Mouse (Mus musculus) heart, embryonic 10.5 days (tissue): ENCODE results near the gene Acot5. TPM values are rescaled to one million over a fixed set of nuclear protein-coding genes. Genes with fewer than 3 reads are reported as not detected.
"Not testable (repeated sequence)": the region's sequence is repeated elsewhere in the genome, so short reads cannot be mapped to it uniquely, and the experiment has no call there.

Source experiments
- DNase-seq: peaks from one replicate; pipeline ENCODE4 v3.0.0-alpha.2; 2017; ENCODE audit warnings: low spot score
- H3K27ac ChIP-seq: fragments of 300-500 bp; sonication (generic); 2 replicates; pipeline ENCODE4 v1.5.1; 2016; ENCODE audit warnings: mild to moderate bottlenecking
- H3K27me3 ChIP-seq: fragments of 300-500 bp; sonication (generic); 2 replicates; pipeline ENCODE4 v1.6.1; 2016; ENCODE audit warnings: mild to moderate bottlenecking; ENCODE audit not compliant: poor library complexity, insufficient read depth, severe bottlenecking
- H3K36me3 ChIP-seq: fragments of 300-500 bp; sonication (generic); 2 replicates; pipeline ENCODE4 v1.6.1; 2016; ENCODE audit warnings: mild to moderate bottlenecking, moderate library complexity
- H3K4me1 ChIP-seq: fragments of 300-500 bp; sonication (generic); 2 replicates; pipeline ENCODE4 v1.6.1; 2016; ENCODE audit warnings: mild to moderate bottlenecking
- H3K4me3 ChIP-seq: fragments of 300-500 bp; sonication (generic); 2 replicates; pipeline ENCODE4 v1.5.1; 2016; ENCODE audit warnings: mild to moderate bottlenecking, moderate library complexity
- H3K9me3 ChIP-seq: fragments of 300-500 bp; sonication (generic); 2 replicates; pipeline ENCODE4 v1.6.1; 2016; ENCODE audit warnings: mild to moderate bottlenecking, moderate library complexity
- WGBS: fragments of 180-500 bp; shearing (Covaris S2); methylation state at CpG from one replicate; pipeline ENCODE4 v1.1.7; 2016; 5-methylcytosine and 5-hydroxymethylcytosine counted together
- polyA plus RNA-seq: library from polyadenylated mRNA; unstranded; fragments of >200 nt; fragmentation: Nextera tagmentation; extraction: Ambion mirVana; gene quantifications from 2 replicates; pipeline ENCODE4 v1.2.1, GENCODE M21; 2016

The Acot5 gene
- 0.11 TPM in 1 of 2 replicates, not detected in the other for polyA plus RNA-seq

DNA sequence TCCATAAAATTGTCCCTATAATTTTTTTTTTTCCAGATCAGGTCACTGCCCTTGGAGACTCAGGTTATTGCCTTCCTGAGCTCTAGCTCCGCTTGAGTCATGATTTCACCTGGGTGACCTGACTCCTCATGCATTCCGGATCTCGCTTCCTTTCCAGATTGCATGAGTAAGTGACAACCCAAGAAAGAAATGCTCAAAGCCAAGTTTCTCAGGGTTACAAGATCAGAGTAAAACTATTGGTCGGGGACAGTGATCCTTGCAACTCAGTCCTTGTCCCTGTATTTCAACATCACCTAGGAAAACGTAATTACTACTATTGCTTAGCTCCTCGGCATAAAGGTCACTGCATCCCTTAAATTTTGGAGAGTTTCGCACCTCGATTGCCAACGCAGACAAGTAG is at the start of gene Acot5:
Acot5 (plus strand) TSS at position 340 of the 400 bp plus-strand sequence.
- no peak for DNase-seq

DNA sequence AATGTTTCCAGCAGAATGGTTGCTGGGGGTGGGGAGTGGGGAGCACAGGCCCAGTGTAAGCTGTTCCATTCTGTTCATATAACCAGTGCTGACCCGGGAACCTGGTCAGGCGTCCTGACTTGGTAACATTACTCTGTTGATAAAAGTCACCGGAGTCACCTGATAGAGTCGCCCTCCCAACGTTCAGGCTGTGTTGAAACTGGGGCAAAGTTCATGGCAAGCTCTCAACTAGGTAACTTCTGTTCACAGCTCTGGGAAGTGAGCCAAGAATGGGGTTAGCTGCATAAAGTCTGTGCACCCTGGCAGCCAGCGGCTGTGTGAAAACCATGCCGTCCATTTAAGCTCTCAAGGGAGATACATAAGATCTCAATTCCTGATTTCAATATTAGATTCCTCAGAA is 48.6 kb upstream of the Acot5 start:
- not testable (repeated sequence) for H3K27ac ChIP-seq, DNase-seq, H3K27me3 ChIP-seq, H3K4me1 ChIP-seq, H3K9me3 ChIP-seq, H3K4me3 ChIP-seq, H3K36me3 ChIP-seq
- 48% methylated on average over 7 of the region's 7 CpGs for WGBS

More for the DNA sequence above, at the start of gene Acot5:
- Histone ChIP-seq H3K36me3 (no peaks in the 10 kb centered on the region), H3K4me1 (0 out of 2 replicates have a peak, but pooled peaks cover 3% of the 10 kb centered on the region), H3K9me3 (no peaks in the 10 kb centered on the region), H3K27ac (no peak within 1 kb of the TSS), H3K27me3 (peaks cover 59% of the 10 kb centered on the region), H3K4me3 (peak within 1 kb of the TSS; percentile 56)
- 45% methylated on average over 9 of the region's 9 CpGs for WGBS

DNA sequence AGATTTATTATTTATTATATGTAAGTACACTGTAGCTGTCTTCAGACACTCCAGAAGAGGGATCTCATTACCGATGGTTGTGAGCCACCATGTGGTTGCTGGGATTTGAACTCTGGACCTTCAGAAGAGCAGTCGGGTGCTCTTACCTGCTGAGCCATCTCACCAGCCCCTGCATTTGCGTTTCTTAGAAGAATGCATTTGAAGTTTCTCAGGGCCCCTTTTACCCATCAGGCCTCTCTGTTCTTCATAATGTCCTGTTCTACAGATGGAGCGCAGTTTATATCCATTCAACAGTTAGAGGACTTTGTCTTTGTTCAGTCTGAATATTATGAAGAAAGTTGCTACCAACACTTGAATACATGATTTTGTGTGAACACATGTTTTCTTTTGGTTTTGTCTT is 46.9 kb upstream of the Acot5 start:
- H3K27me3 ChIP-seq, H3K4me3 ChIP-seq, H3K27ac ChIP-seq, H3K9me3 ChIP-seq, H3K4me1 ChIP-seq, DNase-seq, H3K36me3 ChIP-seq: not testable (repeated sequence)
- 90% methylated on average over 4 of the region's 4 CpGs for WGBS

DNA sequence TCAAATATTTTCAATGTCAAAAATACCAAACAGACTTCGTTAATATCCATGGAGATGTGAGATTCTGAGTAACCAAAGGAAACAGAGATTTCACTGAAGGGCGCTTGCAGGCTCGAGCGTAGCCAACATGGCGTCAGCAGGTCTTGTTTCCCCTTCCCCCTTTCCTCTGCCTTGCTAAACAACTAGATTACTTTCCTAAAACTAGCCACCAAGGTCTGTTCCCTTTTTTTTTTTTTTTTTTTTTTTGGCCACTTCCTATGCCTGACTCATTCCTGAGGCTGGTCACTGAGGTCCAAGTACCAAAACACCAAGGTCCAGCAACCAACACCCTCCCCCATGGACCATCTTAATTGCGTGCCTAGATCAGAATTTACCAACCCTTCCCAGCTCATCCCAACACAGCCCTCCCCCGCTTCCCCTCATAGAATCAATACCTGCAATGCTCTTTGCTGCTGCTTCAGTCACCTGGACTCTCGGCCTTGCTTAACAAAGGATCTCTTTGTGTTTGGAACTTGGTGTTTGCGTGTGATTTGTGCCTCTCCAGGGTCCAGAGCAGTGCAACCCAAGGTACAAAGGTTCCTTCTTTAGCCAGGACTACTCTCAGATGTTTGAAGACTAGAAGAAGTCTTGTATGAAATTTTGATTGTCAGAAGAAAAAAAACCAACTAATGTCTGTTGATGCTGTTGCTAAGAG is 45.9 kb upstream of the Acot5 start:
- DNase-seq = no peak

DNA sequence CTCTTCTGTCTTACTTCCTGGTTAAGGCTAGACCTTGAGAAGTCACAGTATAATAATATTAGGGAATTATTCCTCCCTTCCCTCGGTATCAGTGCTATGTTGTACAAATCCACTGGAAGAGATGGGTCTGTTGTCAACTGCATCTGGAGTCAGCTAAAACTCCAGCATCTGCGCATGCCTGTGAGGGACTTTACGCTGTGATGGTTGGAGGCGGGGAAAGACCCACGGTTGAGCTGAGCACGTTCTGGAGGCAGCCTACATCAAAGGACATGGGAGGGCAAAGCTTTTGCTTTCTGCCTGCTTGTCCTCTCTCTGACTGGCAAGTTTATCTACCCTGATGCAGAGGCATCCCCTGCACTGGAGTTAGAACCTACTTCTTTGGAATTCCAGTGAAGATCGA is 43.2 kb upstream of the Acot5 start:
- Histone ChIP-seq H3K9me3 (no peaks in the 10 kb centered on the region), H3K36me3 (no peaks in the 10 kb centered on the region), H3K4me3 (no peak overlapping the region), H3K27me3 (no peaks in the 10 kb centered on the region), H3K27ac (no peak overlapping the region), H3K4me1 (no peaks in the 10 kb centered on the region)
- 81% methylated on average over 7 of the region's 7 CpGs for WGBS
- no peak for DNase-seq

More for the DNA sequence above, 45.9 kb upstream of the Acot5 start:
- H3K27ac ChIP-seq = no peak overlapping the region
- no peaks in the 10 kb centered on the region for H3K36me3 ChIP-seq
- no peak overlapping the region for H3K4me3 ChIP-seq
- no peaks in the 10 kb centered on the region for H3K4me1 ChIP-seq
- no peaks in the 10 kb centered on the region for H3K9me3 ChIP-seq
- WGBS = 82% methylated on average over 9 of the region's 9 CpGs
- H3K27me3 ChIP-seq = no peaks in the 10 kb centered on the region

DNA sequence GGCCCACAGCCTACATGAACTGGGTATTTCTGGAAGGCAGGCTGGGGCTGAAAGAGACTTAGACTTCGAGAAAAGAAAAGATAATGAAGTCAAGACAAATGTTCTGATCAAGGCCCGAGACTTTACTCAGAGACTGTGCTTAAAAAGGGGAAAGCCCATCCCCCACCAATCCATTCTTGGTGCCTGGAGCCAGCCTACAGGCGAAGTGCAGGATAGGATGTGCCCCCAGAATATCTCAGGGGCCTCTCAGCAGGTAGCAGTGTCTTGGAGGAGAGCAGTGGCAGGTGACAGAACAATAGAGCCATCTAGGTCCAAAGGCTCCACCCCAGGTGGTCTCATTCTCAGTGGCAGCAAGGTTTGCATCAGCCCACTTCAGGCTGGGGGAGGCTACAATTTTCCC is 40.8 kb upstream of the Acot5 start:
- H3K27me3 ChIP-seq, H3K36me3 ChIP-seq, DNase-seq, H3K9me3 ChIP-seq, H3K4me1 ChIP-seq, H3K27ac ChIP-seq, H3K4me3 ChIP-seq: not testable (repeated sequence)
- WGBS = 61% methylated on average over 3 of the region's 3 CpGs

DNA sequence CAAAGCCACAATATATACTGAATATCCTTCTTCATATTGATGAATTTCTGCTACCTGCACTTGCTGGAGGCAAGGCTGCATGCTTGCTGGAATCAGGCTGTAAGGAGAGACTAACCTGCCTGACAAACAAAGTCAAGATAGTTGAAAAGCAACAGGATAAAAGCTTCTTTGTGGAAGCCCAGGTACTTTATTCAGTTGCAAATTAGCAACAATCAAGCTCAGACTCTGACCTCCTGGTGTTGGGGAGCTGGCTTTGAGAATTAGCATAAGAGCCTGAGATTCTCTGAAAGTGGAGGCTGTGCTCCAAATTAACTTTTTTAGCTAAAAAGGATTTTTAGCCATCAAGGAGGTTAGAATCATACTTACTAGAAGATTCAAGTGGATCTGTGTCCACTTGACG is 40.1 kb upstream of the Acot5 start:
- DNase-seq, H3K4me1 ChIP-seq, H3K36me3 ChIP-seq, H3K27ac ChIP-seq, H3K9me3 ChIP-seq, H3K27me3 ChIP-seq, H3K4me3 ChIP-seq: not testable (repeated sequence)
- WGBS = 86% methylated on average over 1 of the region's 1 CpGs

DNA sequence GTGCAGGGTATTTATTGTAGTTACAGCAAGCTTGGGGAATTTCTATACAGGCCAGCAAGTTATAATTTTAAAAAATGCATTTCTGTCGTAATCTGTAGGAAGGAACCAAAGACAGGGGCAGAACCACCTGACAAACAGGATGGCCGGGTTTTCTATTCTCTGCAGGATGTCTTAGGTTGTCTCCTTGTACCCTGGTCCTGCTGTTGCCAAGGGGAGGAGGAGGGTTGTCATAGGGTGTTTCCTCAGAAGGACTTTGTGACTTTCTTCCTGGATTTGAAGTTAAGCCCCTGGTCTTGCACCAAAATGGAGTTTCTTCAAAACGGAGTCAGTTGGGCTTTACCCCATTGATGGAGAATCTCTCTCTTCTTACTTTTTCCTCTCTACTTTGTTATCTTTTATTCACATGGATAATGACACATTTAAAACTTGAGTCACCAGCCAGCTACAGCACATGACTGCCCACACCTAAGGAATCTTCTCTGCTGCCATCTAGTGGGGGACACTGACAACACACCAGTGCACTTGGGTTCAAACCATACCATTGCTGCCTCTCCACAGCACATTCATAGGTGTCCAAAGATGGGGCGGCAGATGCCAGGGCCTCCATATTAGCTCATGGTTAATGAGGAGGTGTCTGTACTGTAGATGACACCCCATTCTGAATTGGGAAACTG is 38.3 kb upstream of the Acot5 start:
- DNase-seq = peak; percentile 76
- WGBS = 65% methylated on average over 4 of the region's 4 CpGs
- Histone ChIP-seq H3K27ac (no peak overlapping the region), H3K4me3 (no peak overlapping the region), H3K9me3 (no peaks in the 10 kb centered on the region), H3K4me1 (no peaks in the 10 kb centered on the region), H3K27me3 (no peaks in the 10 kb centered on the region), H3K36me3 (no peaks in the 10 kb centered on the region)

DNA sequence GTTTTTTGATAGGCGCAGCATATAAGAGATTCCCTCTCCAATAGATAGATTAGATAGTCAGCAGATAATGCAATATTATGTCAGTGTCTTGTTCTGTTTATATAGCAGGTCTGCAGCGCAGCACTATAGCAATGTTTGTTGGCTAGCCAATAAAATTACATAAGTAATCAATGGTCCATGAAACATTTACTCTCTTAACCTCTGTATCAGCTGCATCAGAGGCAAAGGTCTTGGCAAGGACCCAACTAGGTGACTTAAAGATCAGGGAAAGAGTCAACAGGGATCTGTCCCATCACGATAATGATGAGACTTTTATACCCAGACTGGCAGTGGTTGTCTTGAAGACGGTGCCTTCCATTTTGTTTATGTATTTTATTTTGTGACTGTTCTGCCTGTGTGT is 36.3 kb upstream of the Acot5 start:
- DNase-seq = no peak
- no peaks in the 10 kb centered on the region for H3K9me3 ChIP-seq
- no peaks in the 10 kb centered on the region for H3K4me1 ChIP-seq
- 87% methylated on average over 4 of the region's 4 CpGs for WGBS
- no peak overlapping the region for H3K27ac ChIP-seq
- H3K4me3 ChIP-seq = no peak overlapping the region
- no peaks in the 10 kb centered on the region for H3K36me3 ChIP-seq
- H3K27me3 ChIP-seq = peaks cover 6% of the 10 kb centered on the region; the same call in 1 of the 2 replicates

DNA sequence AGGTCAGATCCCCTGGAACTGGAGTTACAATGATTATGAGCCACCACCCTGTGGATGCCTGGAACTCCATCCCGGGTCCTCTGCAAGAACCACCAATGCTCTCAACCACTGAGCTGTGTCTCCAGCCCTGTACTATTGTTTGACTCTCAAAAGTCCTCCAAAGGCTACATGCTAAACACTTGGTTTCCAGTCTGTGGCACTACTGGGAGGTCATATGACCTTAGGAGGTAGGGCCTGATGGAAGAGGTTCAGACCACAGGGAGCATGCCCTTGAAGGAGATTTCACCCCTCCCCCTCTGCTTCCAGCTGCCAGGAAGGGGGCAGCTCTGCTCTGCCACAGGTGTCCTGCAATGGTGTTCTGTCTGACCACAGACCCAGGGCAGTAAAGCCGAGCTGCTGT is 35.8 kb upstream of the Acot5 start:
- H3K27ac ChIP-seq, H3K36me3 ChIP-seq, H3K9me3 ChIP-seq, DNase-seq, H3K4me3 ChIP-seq, H3K4me1 ChIP-seq, H3K27me3 ChIP-seq: not testable (repeated sequence)
- WGBS = 69% methylated on average over 2 of the region's 2 CpGs

DNA sequence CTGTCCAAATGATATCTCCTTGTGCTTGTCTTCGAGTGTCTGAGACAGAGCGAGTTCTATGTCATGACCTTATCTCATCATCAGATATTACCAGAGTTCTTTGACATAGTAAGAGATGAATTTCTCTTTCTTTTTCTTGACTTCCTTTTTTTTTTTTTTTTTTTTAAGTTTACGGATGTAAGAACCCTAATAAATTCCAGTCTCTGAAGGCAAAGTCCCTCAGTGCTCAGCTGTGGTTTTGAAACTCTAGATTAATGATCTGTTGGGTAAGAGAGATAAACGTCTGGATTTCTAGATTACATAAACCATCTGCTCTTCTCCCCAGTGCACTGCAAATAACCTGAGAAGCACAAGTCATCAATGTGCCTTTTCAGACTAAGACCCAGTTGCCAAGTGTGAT is 35.0 kb upstream of the Acot5 start:
- Histone ChIP-seq H3K4me3 (no peak overlapping the region), H3K9me3 (no peaks in the 10 kb centered on the region), H3K27ac (no peak overlapping the region), H3K4me1 (no peaks in the 10 kb centered on the region), H3K27me3 (peaks cover 6% of the 10 kb centered on the region; the same call in 1 of the 2 replicates), H3K36me3 (no peaks in the 10 kb centered on the region)
- no peak for DNase-seq
- 59% methylated on average over 4 of the region's 4 CpGs for WGBS

DNA sequence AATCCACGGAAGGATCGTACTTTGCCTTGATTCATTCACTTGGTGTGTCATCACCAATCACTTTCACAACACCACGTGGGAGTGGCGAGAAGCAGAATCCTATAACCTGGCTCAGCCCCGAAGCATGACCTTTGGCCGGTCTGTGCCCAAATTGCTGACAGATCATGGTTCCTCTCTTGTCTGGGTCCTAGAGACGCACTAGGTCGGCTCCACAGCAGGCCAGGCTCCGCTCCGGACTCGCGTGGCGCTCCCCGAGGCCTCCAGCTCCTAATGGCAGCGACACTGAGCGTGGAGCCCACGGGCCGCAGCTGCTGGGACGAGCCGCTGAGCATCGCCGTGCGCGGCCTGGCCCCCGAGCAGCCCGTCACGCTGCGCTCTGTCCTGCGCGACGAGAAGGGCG is 30.9 kb upstream of the Acot5 start, which contains the start of gene Acot4:
Acot4 (plus strand) TSS at position 139 of the 400 bp plus-strand sequence.
- H3K36me3 ChIP-seq, H3K9me3 ChIP-seq, H3K27me3 ChIP-seq, DNase-seq, H3K4me1 ChIP-seq: not testable (repeated sequence)
- Histone ChIP-seq H3K4me3 (peak within 1 kb of the TSS; percentile 62), H3K27ac (peak within 1 kb of the TSS; percentile 75)
- WGBS = 6% methylated on average over 32 of the region's 32 CpGs

DNA sequence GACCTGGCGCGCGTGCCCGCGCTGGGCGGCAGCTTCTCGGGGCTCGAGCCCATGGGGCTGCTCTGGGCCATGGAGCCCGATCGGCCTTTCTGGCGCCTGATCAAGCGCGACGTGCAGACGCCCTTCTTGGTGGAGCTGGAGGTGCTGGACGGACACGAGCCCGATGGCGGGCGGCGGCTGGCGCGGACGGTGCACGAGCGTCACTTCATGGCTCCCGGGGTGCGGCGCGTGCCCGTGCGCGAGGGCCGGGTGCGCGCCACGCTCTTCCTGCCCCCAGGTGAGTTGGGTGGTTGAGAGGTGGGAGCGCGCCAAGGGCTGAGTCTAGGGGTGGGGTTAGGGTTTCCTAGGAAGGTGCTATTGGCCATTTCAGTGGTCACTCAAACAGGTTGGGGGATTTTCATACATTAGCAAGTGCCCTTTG is 30.4 kb upstream of the Acot5 start, which contains the start of gene Gm49366:
Gm49366 (plus strand) TSS at position 245 of the 421 bp plus-strand sequence.
- Histone ChIP-seq H3K27ac (peak within 1 kb of the TSS; percentile 75), H3K4me3 (peak within 1 kb of the TSS; percentile 62)
- DNase-seq, H3K36me3 ChIP-seq, H3K4me1 ChIP-seq, H3K27me3 ChIP-seq, H3K9me3 ChIP-seq: not testable (repeated sequence)
- 2% methylated on average over 39 of the region's 39 CpGs for WGBS
